In genomic region chr1:93748539-93748938, GRCm38 (mm10) we compare ENCODE assay signal across 19 mouse cellular contexts. TPM values are rescaled to one million over a fixed set of nuclear protein-coding genes. Genes with fewer than 3 reads are reported as not detected.
DNase-seq lines count a peak whose midpoint lies in the region; ATAC-seq and TF ChIP-seq lines count a peak whose summit lies in the region.
"Had no signal": no experiment of that assay in that cellular context is flagged by ENCODE, and none has a peak within 500 bp of the region (broad histone marks: within the 10 kb centered on the region; RNA-seq: fewer than 3 reads in every experiment).

No protein-coding gene starts in this region.

- H3K27ac ChIP-seq in lung, postnatal 0 days (ENCODE audit: low read length) = no peak overlapping the region
- no peak overlapping the region for H3K27ac ChIP-seq in stomach, postnatal 0 days (replicated peaks)
- no peak overlapping the region for H3K27ac ChIP-seq in hindbrain, embryonic 14.5 days
- H3K27ac ChIP-seq in limb, embryonic 10.5 days = no peak overlapping the region
- H3K27ac ChIP-seq: forebrain, embryonic 15.5 days; heart, embryonic 10.5 days; limb, embryonic 12.5 days; midbrain, embryonic 13.5 days; neural tube, embryonic 12.5 days had no signal

- H3K4me3 ChIP-seq in lung, postnatal 0 days (ENCODE audit: low read depth, low read length) = no peak overlapping the region
- H3K4me3 ChIP-seq in lung, adult 2 months (replicated peaks; ENCODE audit: extremely low read depth, low read depth, low read length) = no peak overlapping the region
- no peak overlapping the region for H3K4me3 ChIP-seq in stomach, postnatal 0 days (ENCODE audit: low read depth, low read length)
- H3K4me3 ChIP-seq in hindbrain, embryonic 14.5 days (replicated peaks; ENCODE audit: low read length) = no peak overlapping the region
- no peak overlapping the region for H3K4me3 ChIP-seq in limb, embryonic 10.5 days
- H3K4me3 ChIP-seq: forebrain, embryonic 15.5 days; heart, embryonic 10.5 days; limb, embryonic 12.5 days; midbrain, embryonic 13.5 days; neural tube, embryonic 12.5 days had no signal

- no peak overlapping the region for H3K9ac ChIP-seq in lung, postnatal 0 days (replicated peaks; ENCODE audit: low read depth)
- no peak overlapping the region for H3K9ac ChIP-seq in stomach, postnatal 0 days (ENCODE audit: low read length)
- H3K9ac ChIP-seq in hindbrain, embryonic 14.5 days = no peak overlapping the region
- H3K9ac ChIP-seq: forebrain, embryonic 15.5 days; limb, embryonic 12.5 days; midbrain, embryonic 13.5 days; neural tube, embryonic 12.5 days had no signal

- TF ChIP-seq EP300 in lung, postnatal 0 days (IDR thresholded peaks at IDR 0.05) = no peak
- TF ChIP-seq EP300 in stomach, postnatal 0 days (optimal IDR thresholded peaks at IDR 0.05) = no peak

- H3K4me2 ChIP-seq in lung, postnatal 0 days (replicated peaks; ENCODE audit: low read depth, low read length) = no peak overlapping the region
- H3K4me2 ChIP-seq in stomach, postnatal 0 days (replicated peaks; ENCODE audit: low read depth) = no peak overlapping the region
- no peak overlapping the region for H3K4me2 ChIP-seq in hindbrain, embryonic 14.5 days (replicated peaks)
- H3K4me2 ChIP-seq: forebrain, embryonic 15.5 days; limb, embryonic 12.5 days; midbrain, embryonic 13.5 days; neural tube, embryonic 12.5 days had no signal

- peak; percentile 59 for DNase-seq in lung, postnatal 0 days (ENCODE audit: low spot score)
- DNase-seq in lung, adult 2 months = no peak
- peak; percentile 48 for DNase-seq in NIH3T3 (ENCODE audit: low read depth)
- no peak for DNase-seq in stomach, postnatal 0 days (ENCODE audit: low spot score)
- no peak for DNase-seq in cerebellum, adult 8-10 months
- no peak for DNase-seq in hindbrain, embryonic 14.5 days (ENCODE audit: low spot score)
- DNase-seq in limb, embryonic 10.5 days (ENCODE audit: low spot score) = no peak
- DNase-seq: adrenal gland, postnatal 25 days; B cell, adult 2 months; cerebellum, adult 18-20 months; gastrocnemius, postnatal 36 days; kidney, postnatal 4 days; spleen, adult 18-20 months had no signal

- peak; percentile 43; the same call in 1 of the 2 replicates for ATAC-seq in lung, postnatal 0 days
- peak; percentile 53 to 72; a peak in 3 of 4 replicates for ATAC-seq in hematopoietic stem cell, adult 5-6 weeks (replicated peaks in 1 of 2; ENCODE audit: insufficient read depth in 1 of 2, low FRiP score in 2 of 2, low TSS enrichment in 1 of 2, low read depth in 1 of 2, poor library complexity in 2 of 2, severe bottlenecking in 2 of 2)
- ATAC-seq in stomach, postnatal 0 days (ENCODE audit: low FRiP score, low TSS enrichment) = peak; percentile 55; the same call in 1 of the 2 replicates
- ATAC-seq in hindbrain, embryonic 14.5 days (ENCODE audit: low FRiP score) = no peak
- ATAC-seq: forebrain, embryonic 15.5 days; midbrain, embryonic 13.5 days had no signal

- no peak for TF ChIP-seq CTCF in lung, postnatal 0 days (IDR thresholded peaks at IDR 0.05)
- no peak for TF ChIP-seq CTCF in lung, adult 2 months (IDR thresholded peaks at IDR 0.05; ENCODE audit: insufficient read depth, low read length)
- TF ChIP-seq CTCF in stomach, postnatal 0 days (IDR thresholded peaks at IDR 0.05; ENCODE audit: low read depth) = no peak

- H3K4me1 ChIP-seq in lung, postnatal 0 days (ENCODE audit: insufficient read depth, low read depth, low read length) = no peaks in the 10 kb centered on the region
- H3K4me1 ChIP-seq in lung, adult 2 months (ENCODE audit: control insufficient read depth, insufficient read depth, low read length) = peaks cover 1% of the 10 kb centered on the region
- H3K4me1 ChIP-seq in stomach, postnatal 0 days (replicated peaks; ENCODE audit: control insufficient read depth, insufficient read depth) = no peaks in the 10 kb centered on the region
- peaks cover 7% of the 10 kb centered on the region for H3K4me1 ChIP-seq in hindbrain, embryonic 14.5 days (replicated peaks; ENCODE audit: control insufficient read depth, insufficient read depth, low read length)
- peaks cover 8% of the 10 kb centered on the region for H3K4me1 ChIP-seq in limb, embryonic 10.5 days

- WGBS in lung, postnatal 0 days = 87% methylated on average over 1 of the region's 1 CpGs
- WGBS in lung, adult 2 months = 70% methylated on average over 1 of the region's 1 CpGs
- 71% methylated on average over 1 of the region's 1 CpGs for WGBS in stomach, postnatal 0 days
- WGBS in hindbrain, embryonic 14.5 days = 97% methylated on average over 1 of the region's 1 CpGs
- WGBS in limb, embryonic 10.5 days = 100% methylated on average over 1 of the region's 1 CpGs

- TF ChIP-seq POLR2A in lung, adult 2 months (IDR thresholded peaks at IDR 0.05; ENCODE audit: borderline replicate concordance, extremely low read depth, low read depth, low read length) = no peak

- peaks cover 11% of the 10 kb centered on the region; the same call in 1 of the 2 replicates for H3K36me3 ChIP-seq in lung, postnatal 0 days (ENCODE audit: insufficient read depth, low read length)
- H3K36me3 ChIP-seq in stomach, postnatal 0 days (ENCODE audit: control insufficient read depth, insufficient read depth, low read length) = peaks cover 6% of the 10 kb centered on the region; the same call in 1 of the 2 replicates
- H3K36me3 ChIP-seq in hindbrain, embryonic 14.5 days (replicated peaks; ENCODE audit: control insufficient read depth, insufficient read depth) = peaks cover 36% of the 10 kb centered on the region
- peaks cover 52% of the 10 kb centered on the region for H3K36me3 ChIP-seq in limb, embryonic 10.5 days

- no peaks in the 10 kb centered on the region for H3K27me3 ChIP-seq in lung, postnatal 0 days (replicated peaks; ENCODE audit: insufficient read depth, low read length)
- H3K27me3 ChIP-seq in stomach, postnatal 0 days (ENCODE audit: control insufficient read depth, insufficient read depth, low read length) = no peaks in the 10 kb centered on the region
- no peaks in the 10 kb centered on the region for H3K27me3 ChIP-seq in hindbrain, embryonic 14.5 days (ENCODE audit: control insufficient read depth, insufficient read depth, low read length)
- no peaks in the 10 kb centered on the region for H3K27me3 ChIP-seq in limb, embryonic 10.5 days (ENCODE audit: low read depth, poor library complexity, severe bottlenecking)
- H3K27me3 ChIP-seq: forebrain, embryonic 15.5 days; limb, embryonic 12.5 days; midbrain, embryonic 13.5 days; neural tube, embryonic 12.5 days had no signal

- H3K9me3 ChIP-seq in lung, postnatal 0 days (ENCODE audit: low read length) = no peaks in the 10 kb centered on the region
- H3K9me3 ChIP-seq in stomach, postnatal 0 days (ENCODE audit: control insufficient read depth, low read length) = no peaks in the 10 kb centered on the region
- H3K9me3 ChIP-seq in hindbrain, embryonic 14.5 days (ENCODE audit: control insufficient read depth, low read length) = no peaks in the 10 kb centered on the region
- no peaks in the 10 kb centered on the region for H3K9me3 ChIP-seq in limb, embryonic 10.5 days (replicated peaks)
- H3K9me3 ChIP-seq: forebrain, embryonic 15.5 days; heart, embryonic 10.5 days; limb, embryonic 12.5 days; midbrain, embryonic 13.5 days; neural tube, embryonic 12.5 days had no signal

RNA-seq across cellular contexts. Expression of gene Atg4b, which starts 2.8 kb away (rescaled TPM):
- 54.2 and 66.1 TPM in 2 replicates for polyA plus RNA-seq in lung, postnatal 0 days (2015; fragmentation: Nextera tagmentation; extraction: Ambion mirVana)
- polyA plus RNA-seq in lung, adult 2 months (2012; rRNA removed) = 38.6 and 50.6 TPM in 2 replicates
- total RNA-seq in hematopoietic stem cell, adult 5-6 weeks (2017) = 56.5 and 83.3 TPM in 2 replicates
- 61.7 and 63.0 TPM in 2 replicates for polyA plus RNA-seq in stomach, postnatal 0 days (2015; fragmentation: Nextera tagmentation; extraction: Ambion mirVana)
- 89.3 and 91.7 TPM in 2 replicates for polyA plus RNA-seq in hindbrain, embryonic 14.5 days (2014; fragmentation: Nextera tagmentation; extraction: Ambion mirVana)
- polyA plus RNA-seq in limb, embryonic 10.5 days (2016; fragmentation: Nextera tagmentation; extraction: Ambion mirVana) = 91.8 and 95.8 TPM in 2 replicates

RNA-seq across cellular contexts. Expression of gene Thap4, which starts 6.1 kb away (rescaled TPM):
- 34.4 and 37.6 TPM in 2 replicates for polyA plus RNA-seq in lung, postnatal 0 days (2015; fragmentation: Nextera tagmentation; extraction: Ambion mirVana)
- polyA plus RNA-seq in lung, adult 2 months (2012; rRNA removed) = 28.5 and 29.3 TPM in 2 replicates
- 19.9 and 25.1 TPM in 2 replicates for total RNA-seq in hematopoietic stem cell, adult 5-6 weeks (2017)
- polyA plus RNA-seq in stomach, postnatal 0 days (2015; fragmentation: Nextera tagmentation; extraction: Ambion mirVana) = 47.8 and 52.3 TPM in 2 replicates
- polyA plus RNA-seq in hindbrain, embryonic 14.5 days (2014; fragmentation: Nextera tagmentation; extraction: Ambion mirVana) = 40.6 and 42.8 TPM in 2 replicates
- polyA plus RNA-seq in limb, embryonic 10.5 days (2016; fragmentation: Nextera tagmentation; extraction: Ambion mirVana) = 54.8 and 56.3 TPM in 2 replicates

RNA-seq across cellular contexts. Expression of gene Dtymk, which starts 53.2 kb away (rescaled TPM):
- polyA plus RNA-seq in lung, postnatal 0 days (2015; fragmentation: Nextera tagmentation; extraction: Ambion mirVana) = 69.6 and 71.6 TPM in 2 replicates
- polyA plus RNA-seq in lung, adult 2 months (2012; rRNA removed) = 26.8 and 29.1 TPM in 2 replicates
- total RNA-seq in hematopoietic stem cell, adult 5-6 weeks (2017) = 184 and 237 TPM in 2 replicates
- 108 and 110 TPM in 2 replicates for polyA plus RNA-seq in stomach, postnatal 0 days (2015; fragmentation: Nextera tagmentation; extraction: Ambion mirVana)
- 143 and 148 TPM in 2 replicates for polyA plus RNA-seq in hindbrain, embryonic 14.5 days (2014; fragmentation: Nextera tagmentation; extraction: Ambion mirVana)
- 280 and 304 TPM in 2 replicates for polyA plus RNA-seq in limb, embryonic 10.5 days (2016; fragmentation: Nextera tagmentation; extraction: Ambion mirVana)

RNA-seq across cellular contexts. Expression of gene Ing5, which starts 55.2 kb away (rescaled TPM):
- polyA plus RNA-seq in lung, postnatal 0 days (2015; fragmentation: Nextera tagmentation; extraction: Ambion mirVana) = 8.1 and 8.7 TPM in 2 replicates
- polyA plus RNA-seq in lung, adult 2 months (2012; rRNA removed) = 7.1 and 10.1 TPM in 2 replicates
- total RNA-seq in hematopoietic stem cell, adult 5-6 weeks (2017) = 37.6 and 48.7 TPM in 2 replicates
- polyA plus RNA-seq in stomach, postnatal 0 days (2015; fragmentation: Nextera tagmentation; extraction: Ambion mirVana) = 9.3 and 10.4 TPM in 2 replicates
- polyA plus RNA-seq in hindbrain, embryonic 14.5 days (2014; fragmentation: Nextera tagmentation; extraction: Ambion mirVana) = 8.4 and 9.3 TPM in 2 replicates
- 21.4 and 22.7 TPM in 2 replicates for polyA plus RNA-seq in limb, embryonic 10.5 days (2016; fragmentation: Nextera tagmentation; extraction: Ambion mirVana)

Comparison
In these comparisons a context has a peak if more than half of its experiments do, and no peak if none do; other contexts are left out.
1. DNase-seq: peak in lung, postnatal 0 days (single experiment) and NIH3T3 (single experiment); none in lung, adult 2 months (single experiment), stomach, postnatal 0 days (single experiment), cerebellum, adult 8-10 months (single experiment), hindbrain, embryonic 14.5 days (single experiment) and limb, embryonic 10.5 days (single experiment).